Mouse (Mus musculus): ENCODE data around the gene Kcnh4.

The Kcnh4 gene

GRCm38 (mm10) chr11:100759611-100760233, at the start of gene Kcnh4:
Gene Kcnh4, minus strand, starts transcription at chr11:100759942.
- peak; percentile 66 to 68 for DNase-seq

GRCm38 (mm10) chr11:100806380-100807305, 46.9 kb upstream of the Kcnh4 start:
- DNase-seq: no peak

- DNase-seq: no peak
Measured at GRCm38 (mm10) chr11:100805535-100805934, 45.8 kb upstream of the Kcnh4 start.

GRCm38 (mm10) chr11:100804409-100804808, 44.7 kb upstream of the Kcnh4 start:
- no peak for DNase-seq

- DNase-seq: no peak
Measured at GRCm38 (mm10) chr11:100799426-100799825, 39.7 kb upstream of the Kcnh4 start.

- DNase-seq: no peak
Measured at GRCm38 (mm10) chr11:100796585-100796984, 36.8 kb upstream of the Kcnh4 start.

- no peak for DNase-seq
Measured at GRCm38 (mm10) chr11:100795386-100795785, 35.6 kb upstream of the Kcnh4 start.

GRCm38 (mm10) chr11:100791457-100792049, 31.8 kb upstream of the Kcnh4 start:
- DNase-seq: no peak

- DNase-seq: peak; percentile 83 to 87
Measured at GRCm38 (mm10) chr11:100790644-100791043, 30.9 kb upstream of the Kcnh4 start.

- no peak for DNase-seq
Measured at GRCm38 (mm10) chr11:100789702-100790101, 30.0 kb upstream of the Kcnh4 start.

GRCm38 (mm10) chr11:100785774-100786173, 26.0 kb upstream of the Kcnh4 start:
- DNase-seq: peak; percentile 67 to 73

GRCm38 (mm10) chr11:100784286-100784685, 24.5 kb upstream of the Kcnh4 start:
- DNase-seq: peak; percentile 60 to 73

GRCm38 (mm10) chr11:100782568-100782967, 22.8 kb upstream of the Kcnh4 start:
- no peak for DNase-seq

GRCm38 (mm10) chr11:100781763-100782475, 22.2 kb upstream of the Kcnh4 start:
- DNase-seq: no peak

GRCm38 (mm10) chr11:100780247-100780646, 20.5 kb upstream of the Kcnh4 start:
- no peak for DNase-seq

GRCm38 (mm10) chr11:100778069-100778468, 18.3 kb upstream of the Kcnh4 start:
- DNase-seq: no peak

GRCm38 (mm10) chr11:100775921-100776320, 16.2 kb upstream of the Kcnh4 start:
- no peak for DNase-seq

- DNase-seq: no peak
Measured at GRCm38 (mm10) chr11:100774261-100774660, 14.5 kb upstream of the Kcnh4 start.

- peak; percentile 79 to 81 for DNase-seq
Measured at GRCm38 (mm10) chr11:100770646-100771408, 11.1 kb upstream of the Kcnh4 start, which contains the start of gene Ghdc. Gene Ghdc, minus strand, starts transcription at chr11:100770957.

GRCm38 (mm10) chr11:100769980-100770379, 10.2 kb upstream of the Kcnh4 start:
- DNase-seq: peak in 1 of 2 experiments; percentile 65

GRCm38 (mm10) chr11:100767871-100768270, 8.1 kb upstream of the Kcnh4 start:
- DNase-seq: no peak

GRCm38 (mm10) chr11:100766726-100767125, 7.0 kb upstream of the Kcnh4 start:
- no peak for DNase-seq
